Mouse (Mus musculus): ENCODE data around the gene Fam214a. TPM values are rescaled to one million over a fixed set of nuclear protein-coding genes. Genes with fewer than 3 reads are reported as not detected.

The Fam214a gene
- total RNA-seq, 2 experiments from 2014 or later: 90.2 to 99.4 TPM

- no peak for DNase-seq (ENCODE audit: low spot score in 2 of 2)
Measured at GRCm38 (mm10) chr9:74946713-74947402, 5.8 kb upstream of the Fam214a start.

GRCm38 (mm10) chr9:74951491-74951890 is 1.2 kb upstream of the Fam214a start:
- no peak for DNase-seq (ENCODE audit: low spot score in 2 of 2)

- no peak for DNase-seq (ENCODE audit: low spot score in 2 of 2)
Measured at GRCm38 (mm10) chr9:74952106-74952505, 578 bp upstream of the Fam214a start.

GRCm38 (mm10) chr9:74953265-74953958 is 728 bp downstream of the Fam214a start:
- peak in 1 of 2 experiments; percentile 52 for DNase-seq (ENCODE audit: low spot score in 2 of 2)

- no peak for DNase-seq (ENCODE audit: low spot score in 2 of 2)
Measured at GRCm38 (mm10) chr9:74953959-74954279, 1.2 kb downstream of the Fam214a start.

- no peak for DNase-seq (ENCODE audit: low spot score in 2 of 2)
Measured at GRCm38 (mm10) chr9:74954387-74954786, 1.7 kb downstream of the Fam214a start.

- DNase-seq (ENCODE audit: low spot score in 2 of 2): no peak
Measured at GRCm38 (mm10) chr9:74960630-74961029, 7.9 kb downstream of the Fam214a start.

- DNase-seq (ENCODE audit: low spot score in 2 of 2): no peak
Measured at GRCm38 (mm10) chr9:74961073-74961575, 8.4 kb downstream of the Fam214a start.

- no peak for DNase-seq (ENCODE audit: low spot score in 2 of 2)
Measured at GRCm38 (mm10) chr9:74963953-74964352, 11.3 kb downstream of the Fam214a start.

- no peak for DNase-seq (ENCODE audit: low spot score in 2 of 2)
Measured at GRCm38 (mm10) chr9:74964866-74965384, 12.2 kb downstream of the Fam214a start.

- DNase-seq (ENCODE audit: low spot score in 2 of 2): no peak
Measured at GRCm38 (mm10) chr9:74966200-74966599, 13.5 kb downstream of the Fam214a start.

GRCm38 (mm10) chr9:74968647-74969428 is 16.2 kb downstream of the Fam214a start:
- no peak for DNase-seq (ENCODE audit: low spot score in 2 of 2)

GRCm38 (mm10) chr9:74970591-74970990 is 17.9 kb downstream of the Fam214a start:
- DNase-seq (ENCODE audit: low spot score in 2 of 2): no peak

GRCm38 (mm10) chr9:74971191-74971976 is 18.7 kb downstream of the Fam214a start:
- no peak for DNase-seq (ENCODE audit: low spot score in 2 of 2)

GRCm38 (mm10) chr9:74972736-74973135 is 20.1 kb downstream of the Fam214a start:
- DNase-seq (ENCODE audit: low spot score in 2 of 2): no peak

GRCm38 (mm10) chr9:74973154-74973553 is 20.5 kb downstream of the Fam214a start:
- DNase-seq (ENCODE audit: low spot score in 2 of 2): no peak

- no peak for DNase-seq (ENCODE audit: low spot score in 2 of 2)
Measured at GRCm38 (mm10) chr9:74974758-74975157, 22.1 kb downstream of the Fam214a start.

GRCm38 (mm10) chr9:74975416-74975815 is 22.7 kb downstream of the Fam214a start:
- no peak for DNase-seq (ENCODE audit: low spot score in 2 of 2)

GRCm38 (mm10) chr9:74975911-74976563 is 23.4 kb downstream of the Fam214a start:
- peak; percentile 67 to 83 for DNase-seq (ENCODE audit: low spot score in 2 of 2)

- DNase-seq (ENCODE audit: low spot score in 2 of 2): no peak
Measured at GRCm38 (mm10) chr9:74977251-74977650, 24.6 kb downstream of the Fam214a start.

All from adrenal gland, postnatal 4 days (tissue).